Mouse (Mus musculus): Measurements from ENCODE around the gene Ppil3. TPM values are rescaled to one million over a fixed set of nuclear protein-coding genes. Genes with fewer than 3 reads are reported as not detected.

Gene Ppil3
- polyA plus RNA-seq, 1 experiment from 2014 or later, result 49.4 TPM

DNA sequence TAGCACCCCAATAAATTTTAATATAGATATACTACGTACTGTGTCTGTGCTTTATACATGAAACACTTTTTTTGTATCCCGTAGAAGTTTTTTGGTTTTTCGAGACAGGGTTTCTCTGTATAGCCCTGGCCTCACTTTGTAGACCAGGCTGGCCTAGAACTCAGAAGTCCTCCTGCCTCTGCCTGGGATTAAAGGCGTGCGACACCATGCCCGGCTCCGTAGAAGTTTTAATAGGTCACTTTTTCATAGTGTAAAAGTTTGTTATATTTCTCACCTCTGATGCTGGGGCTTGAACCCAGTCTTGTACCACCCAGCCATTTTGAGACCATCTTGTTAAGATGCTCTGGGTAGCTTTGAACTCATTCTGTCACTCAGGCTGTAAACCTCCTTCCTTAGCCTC, 38.0 kb downstream of the Ppil3 start:
- Histone ChIP-seq H3K27ac (no peak overlapping the region), H3K9ac (no peak overlapping the region), H3K4me1 (no peaks in the 10 kb centered on the region), H3K9me3 (no peaks in the 10 kb centered on the region), H3K4me3 (replicated peaks) (no peak overlapping the region), H3K4me2 (no peak overlapping the region), H3K36me3 (replicated peaks) (peaks cover 61% of the 10 kb centered on the region), H3K27me3 (no peaks in the 10 kb centered on the region)
- ATAC-seq (ENCODE audit: low FRiP score), result no peak
- 95% methylated on average over 7 of the region's 7 CpGs for WGBS

GRCm38 (mm10) chr1:58403745-58404144, 41.5 kb downstream of the Ppil3 start:
- no peaks in the 10 kb centered on the region for H3K27me3 ChIP-seq
- no peak overlapping the region for H3K27ac ChIP-seq
- no peak for ATAC-seq (ENCODE audit: low FRiP score)
- H3K4me1 ChIP-seq, result no peaks in the 10 kb centered on the region
- H3K9ac ChIP-seq, result no peak overlapping the region
- no peak overlapping the region for H3K4me3 ChIP-seq (replicated peaks)
- H3K36me3 ChIP-seq (replicated peaks), result peaks cover 67% of the 10 kb centered on the region
- H3K4me2 ChIP-seq, result no peak overlapping the region
- 94% methylated on average over 5 of the region's 5 CpGs for WGBS
- H3K9me3 ChIP-seq, result no peaks in the 10 kb centered on the region

- Histone ChIP-seq H3K4me1 (no peaks in the 10 kb centered on the region), H3K4me3 (replicated peaks) (no peak overlapping the region), H3K27ac (no peak overlapping the region), H3K36me3 (replicated peaks) (peaks cover 91% of the 10 kb centered on the region), H3K27me3 (no peaks in the 10 kb centered on the region), H3K9me3 (no peaks in the 10 kb centered on the region), H3K9ac (no peak overlapping the region), H3K4me2 (no peak overlapping the region)
- WGBS, result 95% methylated on average over 6 of the region's 6 CpGs
- ATAC-seq (ENCODE audit: low FRiP score), result no peak
Observed at GRCm38 (mm10) chr1:58401396-58401795, 43.9 kb downstream of the Ppil3 start.

- Histone ChIP-seq H3K4me1 (peaks cover 13% of the 10 kb centered on the region), H3K9me3 (no peaks in the 10 kb centered on the region), H3K27me3 (no peaks in the 10 kb centered on the region), H3K27ac (no peak overlapping the region), H3K36me3 (replicated peaks) (peaks cover 78% of the 10 kb centered on the region), H3K9ac (no peak overlapping the region), H3K4me3 (replicated peaks) (no peak overlapping the region), H3K4me2 (no peak overlapping the region)
- WGBS, result 91% methylated on average over 6 of the region's 6 CpGs
- ATAC-seq (ENCODE audit: low FRiP score), result no peak
Observed at GRCm38 (mm10) chr1:58397731-58398130, 47.6 kb downstream of the Ppil3 start.

DNA sequence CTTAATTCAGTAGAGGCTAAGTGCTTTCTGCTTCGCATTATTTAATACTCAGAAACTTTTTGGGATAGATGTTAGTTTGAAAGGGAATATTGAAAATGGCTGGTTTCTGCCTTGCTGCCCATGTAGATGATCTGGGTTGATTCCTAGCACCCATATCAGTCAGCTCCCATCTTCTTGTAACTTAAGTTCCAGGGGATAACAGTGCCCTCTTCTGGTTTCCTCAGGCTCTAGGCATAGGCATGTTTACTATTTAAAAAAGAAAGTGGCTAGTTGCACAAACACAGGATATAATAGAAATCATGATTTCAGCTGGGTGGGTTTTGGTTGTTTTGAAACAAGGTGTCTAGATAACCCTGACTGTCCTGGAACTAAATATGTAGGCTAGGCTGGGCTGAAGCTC, 49.1 kb downstream of the Ppil3 start:
- Histone ChIP-seq H3K4me3 (replicated peaks) (no peak overlapping the region), H3K9ac (no peak overlapping the region), H3K4me2 (no peak overlapping the region), H3K36me3 (replicated peaks) (peaks cover 63% of the 10 kb centered on the region), H3K4me1 (peaks cover 21% of the 10 kb centered on the region), H3K27ac (no peak overlapping the region), H3K9me3 (no peaks in the 10 kb centered on the region), H3K27me3 (no peaks in the 10 kb centered on the region)
- WGBS, result 100% methylated on average over 1 of the region's 1 CpGs
- no peak for ATAC-seq (ENCODE audit: low FRiP score)

- Histone ChIP-seq H3K4me3 (replicated peaks) (no peak overlapping the region), H3K9ac (no peak overlapping the region), H3K27ac (no peak overlapping the region), H3K36me3 (replicated peaks) (peaks cover 55% of the 10 kb centered on the region), H3K4me1 (peaks cover 22% of the 10 kb centered on the region), H3K4me2 (no peak overlapping the region), H3K27me3 (no peaks in the 10 kb centered on the region), H3K9me3 (no peaks in the 10 kb centered on the region)
- WGBS, result 85% methylated on average over 3 of the region's 3 CpGs
- no peak for ATAC-seq (ENCODE audit: low FRiP score)
Observed at GRCm38 (mm10) chr1:58395341-58395740, 49.9 kb downstream of the Ppil3 start.

- peak overlapping the region; percentile 99 for H3K4me3 ChIP-seq (replicated peaks)
- H3K4me1 ChIP-seq, result peaks cover 22% of the 10 kb centered on the region
- H3K4me2 ChIP-seq, result peak overlapping the region; percentile 65
- ATAC-seq (ENCODE audit: low FRiP score), result peak; percentile 75
- no peaks in the 10 kb centered on the region for H3K27me3 ChIP-seq
- peak overlapping the region; percentile 99 for H3K9ac ChIP-seq
- H3K9me3 ChIP-seq, result no peaks in the 10 kb centered on the region
- peak overlapping the region; percentile 98 for H3K27ac ChIP-seq
- peaks cover 38% of the 10 kb centered on the region for H3K36me3 ChIP-seq (replicated peaks)
- 1% methylated on average over 87 of the region's 90 CpGs for WGBS
Observed at GRCm38 (mm10) chr1:58393284-58394195, 51.7 kb downstream of the Ppil3 start.

- peaks cover 22% of the 10 kb centered on the region for H3K4me1 ChIP-seq
- H3K9ac ChIP-seq, result peak within 1 kb of the TSS; percentile 99
- peaks cover 31% of the 10 kb centered on the region for H3K36me3 ChIP-seq (replicated peaks)
- H3K9me3 ChIP-seq, result no peaks in the 10 kb centered on the region
- peak within 1 kb of the TSS; percentile 98 for H3K27ac ChIP-seq
- ATAC-seq (ENCODE audit: low FRiP score), result peak; percentile 98
- WGBS, result 0% methylated on average over 46 of the region's 61 CpGs
- H3K4me2 ChIP-seq, result peak within 1 kb of the TSS; percentile 65
- no peaks in the 10 kb centered on the region for H3K27me3 ChIP-seq
- peak within 1 kb of the TSS; percentile 99 for H3K4me3 ChIP-seq (replicated peaks)
Observed at GRCm38 (mm10) chr1:58392652-58393283, 52.5 kb downstream of the Ppil3 start, which contains the start of gene Bzw1. Bzw1 (plus strand) TSS chr1:58392898.

DNA sequence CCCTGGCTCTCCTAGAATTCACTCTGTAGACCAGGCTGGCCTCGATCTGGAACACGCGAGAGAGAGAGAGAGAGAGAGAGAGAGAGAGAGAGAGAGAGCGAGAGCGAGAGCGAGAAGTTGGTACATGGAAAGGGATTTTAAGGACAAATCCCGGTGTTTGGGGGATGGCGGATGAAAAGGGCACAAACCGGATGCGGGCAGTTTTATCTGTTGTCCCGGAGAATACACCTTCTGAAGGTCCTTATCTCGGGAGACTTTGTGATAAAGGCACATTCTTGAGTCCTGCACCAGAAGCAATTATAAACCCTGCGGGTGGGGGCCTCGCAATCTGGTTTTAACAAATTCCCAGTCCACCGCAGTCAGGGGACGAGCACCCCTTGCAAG, 53.0 kb downstream of the Ppil3 start:
- under 1% methylated on average over 16 of the region's 16 CpGs for WGBS
- H3K36me3 ChIP-seq (replicated peaks), result peaks cover 25% of the 10 kb centered on the region
- H3K9ac ChIP-seq, result peak overlapping the region; percentile 99
- H3K4me3 ChIP-seq (replicated peaks), result peak overlapping the region; percentile 99
- H3K27ac ChIP-seq, result peak overlapping the region; percentile 98
- H3K4me2 ChIP-seq, result peak overlapping the region; percentile 65
- H3K27me3 ChIP-seq, result no peaks in the 10 kb centered on the region
- no peak for ATAC-seq (ENCODE audit: low FRiP score)
- H3K9me3 ChIP-seq, result no peaks in the 10 kb centered on the region
- H3K4me1 ChIP-seq, result peaks cover 22% of the 10 kb centered on the region

DNA sequence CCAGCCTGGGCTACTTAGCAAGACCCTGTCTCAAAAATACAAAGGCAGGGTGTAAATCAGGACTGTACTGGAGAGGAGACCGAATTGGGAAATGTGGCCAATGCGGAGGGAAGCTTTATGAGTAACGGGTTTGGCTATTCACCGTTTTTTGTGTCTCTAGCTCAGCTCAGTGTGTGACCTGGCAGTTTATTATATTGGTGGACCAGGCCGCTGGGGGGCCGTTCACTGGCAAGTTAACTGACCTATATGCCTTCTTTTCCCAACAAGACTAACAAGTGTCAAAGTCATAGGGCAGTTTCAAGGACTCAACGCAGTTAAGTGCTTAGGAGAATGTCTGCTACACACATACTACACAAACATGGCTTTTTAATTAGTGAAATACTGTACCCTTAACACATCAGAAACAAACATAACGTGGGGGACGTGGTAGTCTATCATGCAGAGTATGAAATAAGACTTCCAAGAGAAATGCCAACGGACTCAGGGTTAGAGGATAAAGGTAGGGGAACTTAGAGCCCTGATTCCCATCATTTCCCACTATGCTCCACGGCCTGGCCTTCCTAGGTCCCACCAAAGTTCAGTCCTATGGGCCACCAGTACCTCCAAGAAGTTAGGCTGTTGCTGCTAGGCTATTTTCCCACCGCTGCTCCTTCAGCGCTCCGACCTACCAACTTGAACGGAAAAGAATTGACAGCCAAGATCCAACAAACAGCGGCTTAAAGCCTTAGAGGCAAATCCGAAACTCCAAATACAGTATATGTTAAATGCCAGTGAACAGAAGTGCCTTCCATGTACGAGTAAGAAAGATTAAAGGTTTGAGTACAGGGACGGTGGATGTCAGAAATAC, 53.6 kb downstream of the Ppil3 start:
- Histone ChIP-seq H3K27ac (peak overlapping the region; percentile 98; the same call in 1 of the 2 replicates), H3K9ac (peak overlapping the region; percentile 99), H3K9me3 (no peaks in the 10 kb centered on the region), H3K4me2 (peak overlapping the region; percentile 65), H3K27me3 (no peaks in the 10 kb centered on the region), H3K4me3 (replicated peaks) (peak overlapping the region; percentile 99), H3K36me3 (replicated peaks) (peaks cover 19% of the 10 kb centered on the region), H3K4me1 (peaks cover 22% of the 10 kb centered on the region)
- WGBS, result 42% methylated on average over 19 of the region's 19 CpGs
- no peak for ATAC-seq (ENCODE audit: low FRiP score)

GRCm38 (mm10) chr1:58382586-58383281, 62.6 kb downstream of the Ppil3 start:
- Histone ChIP-seq H3K4me3 (replicated peaks) (no peak overlapping the region), H3K27me3 (no peaks in the 10 kb centered on the region), H3K4me2 (no peak overlapping the region), H3K27ac (no peak overlapping the region), H3K36me3 (replicated peaks) (no peaks in the 10 kb centered on the region), H3K9ac (no peak overlapping the region), H3K9me3 (no peaks in the 10 kb centered on the region), H3K4me1 (no peaks in the 10 kb centered on the region)
- WGBS, result 76% methylated on average over 5 of the region's 5 CpGs
- no peak for ATAC-seq (ENCODE audit: low FRiP score)
